Comparison of ENCODE assay signal across 19 mouse cellular contexts in the genomic region with DNA sequence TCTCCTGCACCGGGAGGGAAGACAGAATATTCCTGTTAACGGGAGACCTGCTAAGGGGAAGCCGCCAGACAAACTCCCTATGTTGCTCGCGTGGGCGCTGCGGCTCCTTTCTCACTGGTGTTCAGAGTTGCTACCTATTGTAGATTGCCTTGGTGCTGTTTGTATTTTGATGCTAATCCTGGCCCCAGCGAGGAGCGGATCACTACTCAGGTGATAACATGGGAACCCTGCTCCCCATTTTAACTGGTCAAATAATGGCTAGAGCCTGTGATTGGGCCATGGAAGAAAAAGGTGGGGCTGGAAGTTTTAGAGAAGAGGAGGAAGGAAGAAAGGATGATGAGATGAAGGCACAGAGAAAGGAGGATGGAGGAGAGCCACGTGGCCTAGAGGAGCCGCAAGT. TPM values are rescaled to one million over a fixed set of nuclear protein-coding genes. Genes with fewer than 3 reads are reported as not detected.
"Had no signal": no experiment of that assay in that cellular context is flagged by ENCODE, and none has a peak within 500 bp of the region (broad histone marks: within the 10 kb centered on the region; RNA-seq: fewer than 3 reads in every experiment).

No protein-coding gene starts in this region.

- DNase-seq: lung, adult 18-20 months; lung, embryonic 14.5 days; lung, postnatal 10 days; lung, postnatal 4 days; midbrain, embryonic 14.5 days; retina, postnatal 1 day; right cerebral cortex, adult 18-20 months; right cerebral cortex, postnatal 25 days; right cerebral cortex, postnatal 4 days; spleen, adult 18-20 months; thymus, adult 2 months; thymus, postnatal 14 days; thymus, postnatal 36 days had no signal

- H3K9me3 ChIP-seq: midbrain, embryonic 10.5 days; midbrain, embryonic 12.5 days; neural tube, embryonic 13.5 days; neural tube, embryonic 15.5 days had no signal

- H3K4me3 ChIP-seq: midbrain, embryonic 10.5 days; midbrain, embryonic 12.5 days; myocyte; neural tube, embryonic 13.5 days; neural tube, embryonic 15.5 days had no signal

- H3K27me3 ChIP-seq: midbrain, embryonic 12.5 days; neural tube, embryonic 13.5 days; neural tube, embryonic 15.5 days had no signal

- H3K4me1 ChIP-seq: midbrain, embryonic 10.5 days; midbrain, embryonic 12.5 days; neural tube, embryonic 13.5 days; neural tube, embryonic 15.5 days had no signal

RNA-seq across cellular contexts. Expression of a gene that starts 22.4 kb away (rescaled TPM):
- total RNA-seq: megakaryocyte, adult 5-6 weeks had no signal
